Mouse (Mus musculus) heart, adult 11 months (tissue): ENCODE measurements around the gene Erf.
"Not testable (repeated sequence)": the region's sequence is repeated elsewhere in the genome, so short reads cannot be mapped to it uniquely, and the experiment has no call there.

Experiments
- DNase-seq: peaks from one replicate; pipeline ENCODE4 v3.0.0; 2022

Erf gene

DNA sequence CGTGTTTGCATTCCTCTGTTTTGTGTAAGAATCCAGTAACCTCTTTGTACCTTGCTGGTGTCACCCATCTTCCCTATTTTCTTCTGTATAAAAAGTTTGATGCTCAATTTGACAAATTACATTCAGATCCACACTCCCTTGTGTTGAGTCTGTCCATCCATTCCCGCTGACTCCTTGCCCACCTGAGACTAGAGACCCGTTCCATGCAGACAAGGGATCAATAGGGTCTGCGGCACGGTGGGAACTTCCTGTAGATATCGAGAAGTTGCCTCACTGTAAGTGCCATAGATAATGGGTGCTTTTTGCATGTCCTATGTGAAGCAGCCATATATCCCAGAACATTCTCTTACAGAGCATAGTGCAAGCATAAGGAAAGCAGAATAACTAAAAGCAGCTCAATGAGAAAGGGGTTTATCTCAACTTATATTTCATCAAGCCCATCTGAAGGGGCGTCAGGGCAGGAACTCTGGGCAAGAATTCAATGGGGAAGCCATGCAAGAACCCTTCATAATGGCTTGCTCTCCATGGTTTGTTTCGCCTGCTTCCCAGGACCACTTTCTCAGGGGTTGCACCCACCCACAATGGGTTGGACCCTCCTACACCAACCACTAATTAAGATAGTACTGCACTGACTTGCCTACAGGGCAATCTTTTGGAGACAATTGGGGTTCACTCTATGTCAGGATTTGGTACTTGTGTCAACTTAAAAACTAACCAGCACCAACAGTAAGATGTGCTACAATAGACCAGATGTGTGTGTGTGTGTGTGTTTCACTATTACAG is 15.8 kb upstream of the Erf start:
- DNase-seq: peak; percentile 88

DNA sequence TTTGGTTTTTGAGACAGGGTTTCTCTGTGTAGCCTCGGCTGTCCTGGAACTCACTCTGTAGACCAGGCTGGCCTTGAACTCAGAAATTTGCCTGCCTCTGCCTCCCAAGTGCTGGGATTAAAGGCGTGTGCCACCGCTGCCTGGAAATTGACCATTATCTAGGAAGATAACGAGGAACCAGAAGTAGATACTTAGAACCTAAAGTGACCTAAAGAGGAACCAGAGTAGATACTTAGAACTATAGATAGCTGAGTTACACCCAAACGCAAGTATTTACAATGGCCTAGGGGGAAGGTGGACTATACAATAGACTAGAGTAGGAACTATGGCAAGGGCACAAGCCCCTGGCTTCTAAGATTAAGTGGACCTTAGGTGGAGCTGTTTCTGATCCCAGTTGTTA is 15.2 kb upstream of the Erf start:
- DNase-seq: not testable (repeated sequence)

DNA sequence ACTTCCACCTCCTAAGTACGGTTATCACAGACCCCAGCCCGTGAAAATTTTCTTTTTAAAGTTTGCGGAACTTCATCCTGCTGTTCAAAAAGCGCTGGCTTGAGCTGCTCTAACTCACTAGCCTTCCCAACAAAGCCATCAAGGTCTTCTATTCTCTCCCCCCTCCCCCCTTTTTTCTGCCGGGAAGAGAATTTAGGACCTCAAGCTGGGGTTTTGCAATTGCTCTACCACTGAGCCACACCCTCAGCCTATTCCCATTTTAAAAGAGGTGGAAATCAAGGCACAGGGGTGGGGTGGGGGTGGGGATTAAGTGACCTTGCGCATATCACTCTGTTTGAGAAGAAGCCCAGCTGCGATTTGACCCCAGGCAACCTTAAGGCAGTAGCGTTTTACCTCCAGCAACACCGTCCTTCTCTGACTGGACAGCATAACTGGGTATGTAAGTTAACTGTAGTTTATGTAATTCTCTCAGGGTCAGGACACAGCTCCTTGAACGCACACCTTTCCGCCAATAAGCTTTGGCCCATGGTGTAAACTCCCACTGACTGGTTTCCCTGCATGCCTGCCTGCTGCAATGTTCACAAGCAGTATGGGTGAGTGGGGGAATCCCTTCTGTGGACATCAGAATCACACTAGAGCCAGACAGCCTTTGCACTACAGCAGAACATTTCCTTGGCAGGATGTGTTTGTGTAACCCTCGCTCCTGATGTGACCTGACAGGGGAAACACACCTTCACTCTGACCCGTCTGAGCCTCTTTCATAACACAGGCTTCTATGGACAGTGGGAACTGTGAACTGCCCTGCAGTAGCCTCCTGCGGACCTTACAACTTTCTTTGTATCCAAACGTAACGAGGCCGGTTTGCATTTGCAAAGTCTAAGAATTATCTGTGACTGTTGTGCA is 13.7 kb upstream of the Erf start:
- DNase-seq: peak; percentile 81

DNA sequence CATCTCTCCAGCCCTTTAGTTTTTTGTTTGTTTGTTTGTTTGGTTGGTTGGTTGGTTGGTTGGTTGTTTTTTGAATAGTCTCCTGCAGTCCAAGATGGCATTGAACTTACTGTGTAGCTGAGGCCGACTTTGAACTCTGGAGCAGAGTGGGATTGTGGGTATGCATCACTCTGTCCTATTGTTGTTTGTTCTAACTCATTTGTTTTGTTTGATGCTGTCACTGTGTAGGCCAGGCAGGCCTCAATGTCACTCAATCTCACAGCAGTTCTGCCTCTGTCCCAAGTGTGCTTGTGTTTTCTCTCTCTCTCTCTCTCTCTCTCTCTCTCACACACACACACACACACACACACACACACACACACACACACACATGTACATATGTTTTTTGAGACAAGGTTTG is 11.3 kb upstream of the Erf start:
- DNase-seq: peak; percentile 52

DNA sequence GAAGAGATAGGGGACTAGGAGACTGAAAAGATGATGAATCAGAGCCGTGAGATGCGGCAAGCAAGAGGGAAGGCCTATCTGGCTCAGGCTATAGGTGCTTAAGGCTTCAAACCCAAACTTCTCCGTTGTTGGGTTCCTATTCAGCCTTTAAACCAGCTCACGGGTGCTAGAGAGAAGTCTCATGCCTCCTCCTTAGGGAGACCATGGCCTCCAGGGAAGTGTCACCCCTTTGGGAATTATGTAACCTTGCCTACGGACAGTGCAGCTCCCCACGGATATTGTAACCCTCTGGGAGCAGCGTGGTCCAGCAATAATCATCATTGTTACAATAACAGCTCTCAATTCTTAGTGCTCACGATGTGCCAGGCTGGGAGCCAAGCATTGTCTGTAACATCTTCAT is 1.3 kb upstream of the Erf start:
- DNase-seq: peak; percentile 96

DNA sequence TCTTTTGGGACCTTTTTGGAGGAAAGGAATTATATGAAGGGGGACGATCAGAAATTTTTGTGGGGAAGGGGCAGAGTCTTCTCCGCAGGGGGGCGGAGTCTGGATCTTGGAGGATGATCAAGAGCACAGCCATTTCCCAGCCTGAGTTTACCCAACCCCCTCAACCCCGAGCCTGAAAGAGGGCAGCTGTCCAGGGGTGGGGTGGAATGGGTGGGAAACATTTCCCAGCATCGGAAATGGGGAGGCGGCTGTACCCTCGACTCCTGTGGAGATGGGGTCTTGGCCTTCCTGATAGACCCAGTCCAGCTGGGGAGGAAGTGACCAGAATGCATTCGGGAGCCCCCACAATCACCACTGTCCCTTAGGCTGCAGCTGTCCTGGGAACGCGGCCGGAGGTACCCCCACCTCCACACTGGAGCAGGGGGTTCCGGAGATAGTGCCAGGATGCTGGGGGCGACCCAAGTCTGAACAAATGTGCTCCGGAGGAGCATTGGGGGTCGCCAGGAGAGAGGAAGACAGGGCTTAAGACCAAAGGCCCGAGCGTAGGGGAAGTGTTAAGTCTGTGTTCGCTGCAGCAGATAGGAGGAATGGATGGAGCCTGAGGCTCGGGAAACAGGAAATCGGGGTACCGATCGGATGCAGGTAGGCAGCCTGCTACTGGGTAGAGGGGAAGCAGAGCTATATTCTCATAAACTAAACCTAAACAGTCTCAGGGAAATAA is 670 bp upstream of the Erf start:
- peak; percentile 99 for DNase-seq

DNA sequence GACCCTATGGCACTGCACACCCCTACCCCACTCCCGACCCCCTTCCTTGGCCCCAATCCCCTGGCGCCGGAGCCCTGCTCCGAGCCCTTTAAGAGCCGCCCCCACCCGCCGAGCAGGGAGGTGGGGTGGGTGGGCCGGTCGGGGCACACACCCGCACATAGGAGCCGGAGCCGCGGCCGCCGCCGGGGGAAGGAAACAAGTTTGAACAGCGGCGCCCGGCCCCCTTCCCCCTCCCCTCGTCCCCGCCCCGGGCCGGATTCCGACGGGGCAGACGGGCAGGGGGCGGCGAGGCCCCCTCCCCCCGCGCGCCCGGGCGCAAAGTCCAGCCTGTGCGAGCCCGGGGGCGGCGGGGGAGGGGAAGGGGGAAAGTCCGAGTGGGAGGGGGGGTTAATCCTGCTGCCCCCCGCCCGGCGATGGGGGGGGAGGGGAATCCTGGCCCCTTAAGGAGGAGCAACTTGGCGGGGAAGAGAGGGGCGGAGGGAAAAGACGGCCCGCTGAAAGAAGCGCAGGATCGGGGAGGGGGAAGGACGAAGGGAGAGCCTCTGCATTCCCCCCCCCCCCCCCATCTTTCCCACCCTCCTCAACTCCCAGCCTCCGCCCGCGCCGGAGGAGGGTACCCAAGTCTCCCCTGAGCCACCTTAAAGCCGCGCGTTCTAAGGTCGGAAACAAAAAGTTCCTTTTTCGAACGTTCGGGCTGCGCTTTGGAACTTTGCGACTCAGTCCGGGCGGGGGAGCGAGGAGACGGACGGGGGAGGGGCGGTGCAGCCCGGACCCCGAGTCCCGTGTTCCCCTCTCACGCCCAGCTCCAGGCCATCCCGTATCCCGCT is 1.0 kb downstream of the Erf start:
- peak; percentile 99 for DNase-seq

DNA sequence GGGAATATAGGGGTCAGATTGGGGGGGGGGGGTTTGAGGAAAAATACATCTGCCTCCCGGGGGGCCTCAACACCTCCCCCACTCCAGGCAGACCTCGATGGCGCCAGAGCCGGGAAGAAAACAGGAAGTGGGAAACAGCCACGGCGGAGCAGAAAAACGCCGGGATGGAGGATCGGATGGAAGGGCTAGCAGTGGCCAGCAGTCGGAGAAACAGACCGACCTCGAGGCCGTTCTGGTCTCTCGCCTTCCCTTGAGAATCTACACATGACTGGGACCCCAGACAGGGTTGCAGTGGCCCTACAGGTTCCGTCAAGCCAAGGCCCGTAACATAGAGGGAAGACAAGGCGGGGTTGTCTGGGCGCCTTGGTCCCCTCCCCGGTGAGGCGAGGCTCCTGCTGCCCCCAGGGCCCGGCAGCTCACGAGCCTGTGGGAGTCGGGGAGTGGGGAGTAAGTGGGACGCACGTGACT is 1.7 kb downstream of the Erf start:
- no peak for DNase-seq

DNA sequence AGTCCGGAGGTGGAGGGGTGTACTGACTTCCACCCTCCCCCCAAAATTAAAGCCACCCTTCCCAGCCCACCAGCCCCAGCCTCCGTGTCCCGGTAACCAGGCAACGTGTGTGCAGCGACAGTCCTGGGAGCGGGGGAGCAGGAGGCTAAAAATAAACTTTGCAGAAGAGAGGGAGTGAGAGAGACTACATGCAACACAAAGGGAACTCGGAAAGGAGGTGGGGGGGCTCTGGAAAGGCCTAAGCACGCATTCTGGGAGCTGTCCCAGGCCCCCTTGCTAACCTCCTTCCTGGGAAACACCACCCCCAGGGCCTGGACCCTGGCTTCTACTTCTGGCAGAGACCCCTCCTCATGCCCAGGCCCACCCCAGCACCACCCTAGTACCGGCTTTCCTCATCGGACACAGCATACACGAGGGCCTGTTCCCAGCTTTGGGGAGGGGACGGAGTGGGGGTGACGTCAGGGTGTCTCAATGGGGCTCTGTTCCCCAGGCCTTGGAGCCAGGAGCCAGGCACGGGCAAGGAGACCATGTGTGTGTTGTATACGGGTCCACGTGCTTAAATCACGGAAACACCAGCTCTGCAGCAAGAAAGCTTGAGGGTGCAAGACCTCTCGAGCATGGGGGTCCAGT is 2.4 kb downstream of the Erf start:
- DNase-seq: peak; percentile 97

DNA sequence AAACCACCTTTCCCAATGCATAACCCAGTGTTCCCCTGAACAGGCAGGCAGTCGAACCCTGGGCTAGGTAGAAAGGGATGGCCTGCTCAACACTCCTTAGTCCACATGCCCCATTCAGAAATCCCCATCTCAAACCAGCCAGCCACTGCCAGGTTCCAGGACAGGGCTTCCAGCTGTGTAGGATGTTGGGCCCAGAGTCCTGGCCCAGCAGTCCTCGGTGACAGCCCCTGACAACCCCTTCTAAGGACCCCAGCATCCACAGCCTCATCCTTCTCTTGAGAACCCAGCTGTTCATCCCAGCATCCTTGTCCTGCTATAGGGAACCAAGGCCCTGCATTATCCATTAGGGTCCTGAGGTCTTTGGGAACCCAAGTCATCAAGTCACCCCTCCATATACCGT is 3.1 kb downstream of the Erf start:
- DNase-seq: peak; percentile 93

DNA sequence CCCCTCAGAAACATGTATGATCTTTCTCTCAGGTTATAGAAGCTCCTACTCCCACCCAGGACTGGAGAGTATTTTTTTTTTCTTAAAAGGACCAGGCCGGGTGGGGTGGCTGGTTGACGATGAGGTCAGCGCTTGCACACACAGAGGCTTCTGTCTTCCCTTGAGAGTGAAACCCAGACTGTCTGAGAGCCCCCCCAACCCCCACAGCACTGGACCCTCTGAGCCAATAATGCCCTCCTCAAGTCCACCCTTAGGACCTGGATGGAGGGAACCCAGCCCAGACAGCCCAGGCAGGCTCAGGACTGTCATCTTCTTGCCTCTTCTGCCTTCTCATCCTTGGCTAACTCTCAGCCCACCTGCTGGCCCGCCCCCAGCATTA is 3.8 kb downstream of the Erf start:
- DNase-seq: peak; percentile 95

DNA sequence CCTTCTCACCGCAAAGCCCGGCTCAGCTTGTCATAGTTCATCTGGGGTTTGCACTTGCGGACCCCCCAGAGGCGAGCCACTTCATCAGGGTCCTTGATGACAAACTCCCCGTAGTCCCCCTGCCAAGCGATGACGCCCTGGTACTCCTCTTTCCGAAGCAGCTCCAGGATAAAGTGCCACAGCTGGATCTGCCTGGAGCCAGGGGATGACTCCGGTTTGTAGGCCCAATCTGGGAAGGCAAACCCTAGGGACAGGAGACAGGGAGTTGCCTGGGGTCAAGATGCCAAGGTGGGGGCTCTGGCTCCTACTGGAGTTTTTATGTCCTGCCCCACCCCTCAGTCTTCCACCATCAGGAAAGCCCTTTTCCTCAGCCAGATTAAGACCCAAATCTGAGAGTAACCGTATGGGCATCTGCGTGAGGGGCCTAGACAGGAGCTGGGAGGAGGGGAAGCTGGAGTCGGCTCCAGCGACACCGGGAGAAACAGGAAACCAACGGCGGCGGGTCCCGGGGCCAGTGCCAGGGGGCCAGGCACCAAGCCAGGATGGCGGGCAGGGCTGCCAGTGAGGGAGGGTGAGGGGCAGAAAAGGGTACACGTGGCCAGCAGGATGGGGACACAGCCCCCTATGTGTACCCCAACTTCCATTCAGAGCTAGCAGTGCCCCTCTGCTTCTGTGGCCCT is 4.3 kb downstream of the Erf start:
- peak; percentile 97 for DNase-seq

DNA sequence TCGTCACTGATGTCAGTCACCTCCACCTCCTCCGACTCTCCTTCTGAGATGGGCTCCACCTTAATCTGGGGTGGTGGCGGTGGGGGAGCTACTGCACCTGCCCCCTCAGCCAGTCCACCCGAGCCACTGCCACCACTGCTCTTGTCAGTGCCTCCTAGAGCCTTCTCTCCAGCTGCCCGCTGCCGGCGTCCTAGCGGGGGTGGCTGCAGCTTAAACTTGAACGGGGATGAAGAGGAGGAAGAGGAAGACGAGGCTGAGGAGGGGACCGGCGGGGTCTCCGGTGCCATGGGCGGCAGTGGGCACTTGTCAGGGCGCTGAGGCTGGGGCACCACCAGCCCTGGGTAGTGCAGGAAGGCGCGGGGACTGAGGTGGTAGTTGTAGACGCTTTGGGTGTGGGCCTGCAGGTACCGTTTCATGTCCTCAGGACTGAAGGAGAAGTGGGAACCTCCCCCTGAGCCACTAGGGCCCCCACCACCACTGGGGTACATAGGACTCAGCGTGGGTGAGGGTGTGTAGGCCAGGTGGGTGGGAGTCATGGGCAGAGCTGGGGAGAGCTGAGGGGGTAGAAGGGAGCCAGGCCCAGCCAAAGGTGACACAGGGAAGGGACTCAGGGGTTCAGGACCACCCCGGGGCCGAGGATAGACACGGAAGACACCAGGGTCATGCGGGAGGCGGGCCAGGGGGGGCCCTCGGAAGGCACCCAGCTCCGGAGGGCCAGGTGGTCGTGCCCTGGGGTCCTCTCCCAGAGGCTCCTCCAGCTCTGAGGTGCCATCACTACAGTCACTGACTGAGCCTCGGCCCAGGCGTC is 5.8 kb downstream of the Erf start:
- peak; percentile 94 for DNase-seq

DNA sequence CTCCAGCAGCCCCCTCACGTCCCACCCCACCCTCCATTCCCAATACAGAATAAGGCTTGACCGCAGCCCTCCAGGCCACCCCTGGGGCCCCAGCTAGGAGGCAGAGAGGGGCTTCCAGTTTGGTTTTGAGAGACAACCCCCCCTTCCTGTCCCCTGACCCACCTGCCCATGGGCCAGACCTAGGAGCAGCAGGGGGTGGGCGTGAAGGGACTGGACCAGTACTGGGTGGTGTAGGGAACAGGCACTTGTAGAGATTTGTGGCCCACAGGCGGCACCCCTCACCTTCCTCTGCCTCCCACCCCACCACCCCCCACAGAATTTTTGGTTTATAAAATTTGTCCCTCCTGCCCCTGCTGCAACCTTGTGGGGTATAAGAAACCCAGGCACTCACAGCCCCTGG is 7.2 kb downstream of the Erf start:
- DNase-seq: peak; percentile 92

DNA sequence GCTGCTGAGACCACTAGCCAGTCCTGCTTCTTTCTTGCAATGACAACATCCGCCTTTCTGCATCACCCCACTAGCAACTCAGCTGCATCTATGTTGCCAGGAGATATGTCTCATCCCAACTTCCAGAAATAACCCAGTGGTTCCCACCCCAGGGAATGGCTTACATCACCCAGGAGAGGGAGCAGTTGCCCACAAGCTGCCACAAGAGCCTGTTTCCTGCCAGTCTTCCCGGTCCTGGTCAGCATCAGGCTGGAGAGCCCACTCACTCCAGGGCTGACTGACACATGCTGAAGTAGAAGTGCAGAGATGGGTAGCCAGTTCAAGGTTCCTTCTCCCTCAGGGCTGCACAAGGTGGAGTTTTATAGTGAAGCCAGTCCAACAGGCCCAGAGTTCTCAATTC is 9.5 kb downstream of the Erf start:
- DNase-seq: peak; percentile 97

DNA sequence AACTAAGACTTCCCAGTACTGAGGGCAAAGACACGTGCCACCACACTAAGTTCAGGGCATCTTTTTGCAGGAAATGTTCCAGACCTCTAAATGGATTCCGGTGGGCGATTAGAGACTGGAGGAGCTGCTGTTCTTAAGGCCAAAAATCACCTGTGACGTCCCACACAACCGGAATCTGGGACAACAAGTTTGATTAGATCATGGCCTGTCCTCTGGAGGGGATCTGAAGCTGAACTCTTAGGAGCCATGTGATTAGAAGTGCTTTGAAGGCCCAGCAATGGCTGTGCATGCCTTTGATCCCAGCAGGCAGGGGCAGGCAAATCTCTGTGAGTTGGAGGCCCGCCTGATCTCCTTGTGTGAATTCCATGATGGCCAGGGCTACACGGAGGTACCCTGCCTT is 9.9 kb downstream of the Erf start:
- peak; percentile 92 for DNase-seq

DNA sequence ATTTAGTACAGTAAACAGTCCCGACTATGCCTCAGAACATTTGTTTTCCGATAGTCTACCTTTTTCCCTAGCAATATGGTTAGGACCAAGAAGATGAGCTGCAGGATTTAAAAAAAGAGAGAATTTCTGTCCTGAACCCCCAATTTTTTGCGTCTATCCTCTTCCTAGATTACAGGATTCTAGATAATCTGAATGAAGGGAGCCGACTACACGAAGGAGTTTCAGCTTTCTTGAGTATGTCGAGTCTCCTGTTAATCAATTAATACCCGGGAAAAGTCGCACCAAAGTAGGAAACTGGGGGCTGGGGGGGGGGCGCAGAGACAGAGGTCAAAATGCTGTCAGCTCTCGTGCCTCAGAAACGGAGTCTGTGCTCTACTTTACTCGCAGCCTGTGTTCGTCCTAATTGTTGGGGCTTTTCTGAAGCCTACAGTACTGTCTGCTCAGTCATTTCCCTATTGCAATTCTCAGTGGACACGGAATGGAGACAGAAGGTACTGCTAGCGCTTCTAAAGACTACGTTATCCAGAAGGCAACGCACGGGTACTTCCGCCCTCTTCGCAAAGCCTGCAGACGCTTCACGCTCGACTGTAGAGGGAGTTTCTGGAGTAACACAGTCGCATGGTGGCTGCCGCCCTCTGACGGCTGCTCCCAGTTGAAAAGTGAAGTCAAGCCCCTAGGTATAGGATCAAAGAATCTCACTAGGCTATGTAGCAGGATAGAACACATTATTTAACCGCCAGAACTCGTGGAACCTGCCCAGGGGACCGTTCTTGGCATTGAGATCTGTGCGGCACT is 11.5 kb downstream of the Erf start:
- peak; percentile 99 for DNase-seq

DNA sequence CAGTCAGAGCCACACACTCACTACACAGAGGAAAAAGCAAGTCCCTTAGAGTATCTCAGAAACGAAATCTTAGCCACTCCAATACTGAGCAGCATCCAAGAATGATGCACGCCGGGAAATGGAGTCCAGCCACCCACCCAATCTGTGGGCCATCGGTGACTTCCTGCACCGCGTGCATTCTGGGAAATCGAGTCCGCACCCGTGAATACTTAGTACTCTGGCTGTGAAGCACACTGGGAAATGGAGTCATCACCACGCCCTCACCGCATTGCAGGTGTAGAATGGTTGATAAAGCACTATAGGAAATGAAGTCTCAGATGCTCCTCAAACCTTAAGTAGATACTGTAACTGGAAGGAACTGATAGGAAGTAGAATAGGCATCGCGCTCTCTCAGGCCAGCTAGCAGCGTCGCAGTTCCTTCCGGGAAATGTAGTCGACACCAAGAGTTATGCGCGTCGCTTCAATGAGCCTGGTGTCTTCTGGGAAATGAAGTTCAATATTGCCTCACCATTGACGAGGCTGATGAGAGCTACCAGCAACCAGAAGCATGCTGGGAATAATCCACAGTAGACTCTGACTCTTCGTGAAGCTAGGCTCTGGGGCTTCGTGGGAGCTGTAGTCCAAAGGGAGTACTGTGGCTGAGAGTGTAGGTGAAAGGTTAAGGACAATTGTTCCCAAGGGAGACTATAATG is 12.4 kb downstream of the Erf start:
- peak; percentile 99 for DNase-seq
